Mouse (Mus musculus): ENCODE measurements around the gene Zfp831.

DNA sequence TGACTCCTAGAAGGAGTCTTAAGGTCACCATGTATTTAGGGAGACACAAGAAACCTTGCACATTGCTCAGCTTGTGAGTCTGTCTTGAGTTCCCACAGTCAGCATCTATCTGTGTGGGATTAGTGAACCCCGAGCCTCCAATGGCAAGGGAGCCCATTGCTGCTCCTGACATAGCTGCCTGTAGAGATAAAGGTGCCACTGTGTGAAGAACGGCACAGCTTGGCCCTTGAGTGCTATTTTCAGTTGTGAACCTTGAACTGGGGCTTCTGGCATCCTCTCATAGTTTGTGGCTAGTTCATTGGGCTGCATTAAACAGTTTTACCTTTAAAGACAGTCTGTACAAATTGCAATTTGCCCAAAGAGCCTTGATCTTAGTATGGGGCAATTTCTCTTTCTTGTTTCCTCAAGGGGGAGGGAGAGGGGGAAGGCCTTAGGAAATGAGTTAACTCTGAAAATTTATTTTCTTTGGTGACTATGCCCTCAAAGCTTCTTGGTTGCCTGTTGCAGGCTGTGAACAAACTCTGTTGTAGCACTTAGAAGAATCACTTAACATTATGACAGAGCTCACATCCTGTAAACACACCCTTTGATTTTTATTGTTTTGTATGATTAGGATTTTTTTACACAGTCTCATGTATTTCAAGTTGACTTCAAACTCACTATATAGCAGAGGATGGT, 30.8 kb upstream of the Zfp831 start:
- TF ChIP-seq NRF1 (IDR thresholded peaks at IDR 0.05; ENCODE audit: insufficient read depth, low read depth, low read length, poor library complexity, severe bottlenecking) (no peak), CTCF (IDR thresholded peaks at IDR 0.05 in 2 of 3, conservative IDR thresholded peaks at IDR 0.05 in 1 of 3; ENCODE audit: control insufficient read depth in 1 of 3, insufficient read depth in 1 of 3, low read depth in 2 of 3, low read length in 3 of 3, poor library complexity in 1 of 3, severe bottlenecking in 1 of 3) (no peak), TAL1 (IDR thresholded peaks at IDR 0.05; ENCODE audit: low read length) (no peak), POLR2AphosphoS5 (IDR thresholded peaks at IDR 0.05; ENCODE audit: borderline replicate concordance, low read depth, low read length) (no peak), BHLHE40 (IDR thresholded peaks at IDR 0.05; ENCODE audit: borderline replicate concordance, low read depth, low read length) (no peak), USF1 (IDR thresholded peaks at IDR 0.05; ENCODE audit: low read depth, low read length) (no peak), SMC3 (IDR thresholded peaks at IDR 0.05; ENCODE audit: low read depth, low read length) (no peak), MYC (IDR thresholded peaks at IDR 0.05; ENCODE audit: low read depth, low read length) (no peak), CHD2 (IDR thresholded peaks at IDR 0.05; ENCODE audit: low read length) (no peak), POLR2A (IDR thresholded peaks at IDR 0.05; ENCODE audit: control insufficient read depth in 1 of 2, insufficient read depth in 1 of 2, low read depth in 1 of 2, low read length in 2 of 2, poor library complexity in 1 of 2) (no peak), UBTF (IDR thresholded peaks at IDR 0.05; ENCODE audit: borderline replicate concordance, insufficient read depth, low read depth, low read length) (no peak), ZNF384 (IDR thresholded peaks at IDR 0.05; ENCODE audit: low read depth, low read length) (no peak)
